Mouse (Mus musculus) cortical plate, adult 2 months (tissue): ENCODE data around the gene Tbl1xr1.

Experiments used
- CTCF ChIP-seq: fragments of 200-500 bp; IDR thresholded peaks from 2 replicates; pipeline ENCODE4 v1.5.1; 2011; ENCODE audit warnings: mild to moderate bottlenecking, control low read depth, low read length; ENCODE audit not compliant: insufficient read depth; ENCODE audit errors: extremely low read depth
- POLR2A ChIP-seq: fragments of 200-500 bp; IDR thresholded peaks from 2 replicates; pipeline ENCODE4 v1.6.1; 2011; ENCODE audit warnings: mild to moderate bottlenecking, low read length, control low read depth; ENCODE audit not compliant: insufficient read depth; ENCODE audit errors: extremely low read depth

- TF ChIP-seq CTCF (no peak), POLR2A (no peak)
Measured at GRCm38 (mm10) chr3:22181026-22181425, 104.6 kb downstream of the Tbl1xr1 start.
